In the genomic region with DNA sequence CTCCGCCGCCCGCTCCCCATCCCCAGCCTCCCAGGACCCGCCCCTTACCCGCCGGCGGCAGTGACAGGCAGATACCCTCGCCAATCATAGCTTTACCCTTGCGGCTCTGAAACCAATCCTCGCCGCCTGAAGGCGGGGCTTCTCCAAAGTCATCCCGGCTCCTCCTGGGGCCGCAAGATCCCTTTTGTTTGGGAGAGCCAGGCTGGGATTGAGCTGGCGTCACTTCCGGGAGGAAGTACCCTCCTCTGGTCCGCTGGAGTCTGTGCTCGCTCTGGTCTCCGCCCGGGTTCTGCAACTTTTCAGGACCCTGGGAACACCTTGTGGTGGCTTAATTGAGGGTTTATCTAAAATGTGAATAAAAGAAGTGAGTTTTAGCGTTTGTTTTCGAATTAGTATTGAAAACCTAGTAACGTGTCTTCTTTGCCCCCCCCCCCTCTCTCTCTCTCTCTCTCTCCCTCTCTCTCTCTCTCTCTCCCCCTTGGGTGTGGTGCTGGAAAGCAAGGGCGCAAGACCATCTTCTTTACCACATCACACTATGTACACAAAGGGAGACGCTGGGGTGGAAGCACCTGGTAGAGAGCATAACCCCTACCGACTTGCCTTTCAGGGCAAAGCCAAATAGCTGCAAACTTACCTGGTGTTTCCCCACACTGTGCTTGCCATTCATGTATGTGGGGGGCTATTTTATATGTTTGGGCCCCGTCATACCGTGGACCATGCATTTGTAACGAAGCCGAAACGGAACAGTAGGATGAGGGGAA, we compare ENCODE assay signal across 8 mouse cellular contexts. TPM values are rescaled to one million over a fixed set of nuclear protein-coding genes. Genes with fewer than 3 reads are reported as not detected.
DNase-seq lines count a peak whose midpoint lies in the region; ATAC-seq and TF ChIP-seq lines count a peak whose summit lies in the region.

Gene Cttnbp2nl (minus strand): TSS at position 210 of the 761 bp plus-strand sequence.

- TF ChIP-seq CTCF in bone marrow macrophage, adult 2 months (IDR thresholded peaks at IDR 0.05; ENCODE audit: low read depth, low read length): no peak

- peak within 1 kb of the TSS; percentile 87 for H3K4me2 ChIP-seq in heart, embryonic 13.5 days
- H3K4me2 ChIP-seq in liver, embryonic 12.5 days: peak within 1 kb of the TSS; percentile 80
- peak within 1 kb of the TSS; percentile 90 for H3K4me2 ChIP-seq in stomach, embryonic 16.5 days (ENCODE audit: low read depth, low read length)

- H3K9me3 ChIP-seq in heart, embryonic 13.5 days: no peaks in the 10 kb centered on the region
- H3K9me3 ChIP-seq in liver, embryonic 12.5 days (replicated peaks): no peaks in the 10 kb centered on the region
- H3K9me3 ChIP-seq in stomach, embryonic 16.5 days (replicated peaks; ENCODE audit: control insufficient read depth, low read length): no peaks in the 10 kb centered on the region

- peaks cover 38% of the 10 kb centered on the region for H3K4me1 ChIP-seq in bone marrow macrophage, adult 2 months (ENCODE audit: control insufficient read depth, insufficient read depth, low read length)
- peaks cover 63% of the 10 kb centered on the region for H3K4me1 ChIP-seq in heart, embryonic 13.5 days
- peaks cover 12% of the 10 kb centered on the region for H3K4me1 ChIP-seq in liver, embryonic 12.5 days
- peaks cover 9% of the 10 kb centered on the region for H3K4me1 ChIP-seq in stomach, embryonic 16.5 days (ENCODE audit: control insufficient read depth, insufficient read depth, low read length)

- H3K36me3 ChIP-seq in heart, embryonic 13.5 days: no peaks in the 10 kb centered on the region
- no peaks in the 10 kb centered on the region for H3K36me3 ChIP-seq in liver, embryonic 12.5 days
- H3K36me3 ChIP-seq in stomach, embryonic 16.5 days (ENCODE audit: control insufficient read depth, insufficient read depth, low read length): no peaks in the 10 kb centered on the region

- H3K27me3 ChIP-seq in heart, embryonic 13.5 days (replicated peaks): no peaks in the 10 kb centered on the region
- peaks cover 71% of the 10 kb centered on the region for H3K27me3 ChIP-seq in liver, embryonic 12.5 days (replicated peaks)
- H3K27me3 ChIP-seq in stomach, embryonic 16.5 days (ENCODE audit: control insufficient read depth, insufficient read depth, low read length): no peaks in the 10 kb centered on the region

- peak within 1 kb of the TSS; percentile 94 for H3K9ac ChIP-seq in heart, embryonic 13.5 days
- H3K9ac ChIP-seq in liver, embryonic 12.5 days: peak within 1 kb of the TSS; percentile 46
- H3K9ac ChIP-seq in stomach, embryonic 16.5 days (ENCODE audit: low read length): peak within 1 kb of the TSS; percentile 89

- ATAC-seq in heart, embryonic 13.5 days (ENCODE audit: extremely low read depth, insufficient number of reproducible peaks, low FRiP score, low TSS enrichment): peak; percentile 86
- ATAC-seq in liver, embryonic 12.5 days: peak; percentile 88
- peak; percentile 96 for ATAC-seq in stomach, embryonic 16.5 days (ENCODE audit: insufficient read depth, low FRiP score)

- peak within 1 kb of the TSS; percentile 87 for H3K4me3 ChIP-seq in bone marrow macrophage, adult 2 months (ENCODE audit: insufficient read depth, low read length)
- peak within 1 kb of the TSS; percentile 79 for H3K4me3 ChIP-seq in heart, embryonic 13.5 days
- H3K4me3 ChIP-seq in liver, embryonic 12.5 days: peak within 1 kb of the TSS; percentile 62
- H3K4me3 ChIP-seq in stomach, embryonic 16.5 days (replicated peaks; ENCODE audit: low read length): peak within 1 kb of the TSS; percentile 89

- H3K27ac ChIP-seq in bone marrow macrophage, adult 2 months (ENCODE audit: insufficient read depth, low read depth, low read length): peak within 1 kb of the TSS; percentile 65
- peak within 1 kb of the TSS; percentile 95 for H3K27ac ChIP-seq in heart, embryonic 13.5 days (replicated peaks)
- no peak within 1 kb of the TSS for H3K27ac ChIP-seq in liver, embryonic 12.5 days
- H3K27ac ChIP-seq in stomach, embryonic 16.5 days (ENCODE audit: low read length): peak within 1 kb of the TSS; percentile 84

- WGBS in heart, embryonic 13.5 days: 1% methylated on average over 31 of the region's 31 CpGs
- 2% methylated on average over 31 of the region's 31 CpGs for WGBS in liver, embryonic 12.5 days (ENCODE audit: insufficient replicate concordance)
- 2% methylated on average over 31 of the region's 31 CpGs for WGBS in stomach, embryonic 16.5 days

- peak; percentile 63 to 70 for DNase-seq in B cell, adult 2 months
- peak; percentile 88 for DNase-seq in fat pad, adult 2 months (ENCODE audit: extremely low read depth, low read depth, low spot score)
- DNase-seq in kidney, postnatal 10 days: peak; percentile 99
- peak; percentile 72 to 73 for DNase-seq in natural killer cell, adult 2 months (ENCODE audit: low spot score in 2 of 2)

- no peak for TF ChIP-seq POLR2A in bone marrow macrophage, adult 2 months (IDR thresholded peaks at IDR 0.05; ENCODE audit: borderline replicate concordance, low read depth, low read length)

RNA-seq across cellular contexts. Expression of gene Cttnbp2nl, which starts in this region (rescaled TPM):
- polyA plus RNA-seq in bone marrow macrophage, adult 2 months (2012; ENCODE audit: insufficient read depth, insufficient read length, missing spikeins): 94.8 and 127 TPM in 2 replicates
- polyA plus RNA-seq in heart, embryonic 13.5 days (2015; fragmentation: Nextera tagmentation; extraction: Ambion mirVana): 24.1 and 26.8 TPM in 2 replicates
- polyA plus RNA-seq in liver, embryonic 12.5 days (2016; fragmentation: Nextera tagmentation; extraction: Ambion mirVana): 3.4 and 3.8 TPM in 2 replicates
- 25.8 and 28.7 TPM in 2 replicates for polyA plus RNA-seq in stomach, embryonic 16.5 days (2015; fragmentation: Nextera tagmentation; extraction: Ambion mirVana)
